Mouse (Mus musculus): ENCODE measurements around the gene Cog2.

Cog2 gene

GRCm38 (mm10) chr8:124569593-124569992, 49.0 kb downstream of the Cog2 start, which contains the start of gene Agt:
Agt (minus strand) TSS chr8:124569706.
- no peak for DNase-seq (ENCODE audit: low spot score in 2 of 2)

- no peak for DNase-seq (ENCODE audit: low spot score in 2 of 2)
Measured at GRCm38 (mm10) chr8:124571732-124572429, 51.3 kb downstream of the Cog2 start.

GRCm38 (mm10) chr8:124572430-124572775, 51.8 kb downstream of the Cog2 start:
- DNase-seq (ENCODE audit: low spot score in 2 of 2): no peak

GRCm38 (mm10) chr8:124573552-124574340, 53.2 kb downstream of the Cog2 start:
- peak; percentile 86 to 92 for DNase-seq (ENCODE audit: low spot score in 2 of 2)

- DNase-seq (ENCODE audit: low spot score in 2 of 2): no peak
Measured at GRCm38 (mm10) chr8:124575811-124576210, 55.2 kb downstream of the Cog2 start, which contains the start of gene Capn9. Capn9 (plus strand) TSS chr8:124576111.

GRCm38 (mm10) chr8:124576751-124577150, 56.2 kb downstream of the Cog2 start:
- DNase-seq (ENCODE audit: low spot score in 2 of 2): no peak

GRCm38 (mm10) chr8:124585718-124586425, 65.3 kb downstream of the Cog2 start:
- no peak for DNase-seq (ENCODE audit: low spot score in 2 of 2)

GRCm38 (mm10) chr8:124586556-124586955, 66.0 kb downstream of the Cog2 start:
- no peak for DNase-seq (ENCODE audit: low spot score in 2 of 2)

- DNase-seq (ENCODE audit: low spot score in 2 of 2): no peak
Measured at GRCm38 (mm10) chr8:124589393-124589792, 68.8 kb downstream of the Cog2 start.
